Mouse (Mus musculus) forebrain, embryonic 11.5 days (tissue): ENCODE measurements at regions not wholly inside any gene's neighbourhood (a gene's known extent, or its start where the extent isn't known, plus 50 kb on each side); places are given as distances from the start of the nearest gene placed in this dataset.

Experiments
- ATAC-seq: fragments of 200-750 bp; cut with Nextera tagmentation; replicated peaks from 2 replicates; pipeline ENCODE4 v1.8.0; 2017; ENCODE audit warnings: moderate TSS enrichment; ENCODE audit not compliant: low FRiP score
- DNase-seq: peaks from one replicate; pipeline ENCODE4 v3.0.0-alpha.2; 2017; ENCODE audit warnings: low spot score
- H3K27ac ChIP-seq: fragments of 300-500 bp; sonication (generic); 2 replicates; pipeline ENCODE4 v1.5.1; 2014; ENCODE audit warnings: low read depth, low read length
- H3K27me3 ChIP-seq: fragments of 300-500 bp; sonication (generic); 2 replicates; pipeline ENCODE4 v1.6.1; 2014; ENCODE audit warnings: mild to moderate bottlenecking, low read length, mixed read lengths; ENCODE audit not compliant: control insufficient read depth, insufficient read depth
- H3K36me3 ChIP-seq: fragments of 300-500 bp; sonication (generic); 2 replicates; pipeline ENCODE4 v1.6.1; 2014; ENCODE audit warnings: mild to moderate bottlenecking, low read length, moderate library complexity, mixed read lengths; ENCODE audit not compliant: control insufficient read depth, insufficient read depth
- H3K4me1 ChIP-seq: fragments of 300-500 bp; sonication (generic); replicated peaks from 2 replicates; pipeline ENCODE4 v1.6.1; 2014; ENCODE audit warnings: low read length, mixed read lengths; ENCODE audit not compliant: control insufficient read depth, insufficient read depth
- H3K4me2 ChIP-seq: fragments of 300-500 bp; sonication (generic); 2 replicates; pipeline ENCODE4 v1.6.1; 2014; ENCODE audit warnings: low read depth, mild to moderate bottlenecking, low read length, moderate library complexity, mixed read lengths; ENCODE audit not compliant: severe bottlenecking
- H3K4me3 ChIP-seq: fragments of 300-500 bp; sonication (generic); 2 replicates; pipeline ENCODE4 v1.5.1; 2014; ENCODE audit warnings: low read depth, low read length
- H3K9ac ChIP-seq: fragments of 300-500 bp; sonication (generic); 2 replicates; pipeline ENCODE4 v1.6.1; 2014; ENCODE audit warnings: low read length
- H3K9me3 ChIP-seq: fragments of 300-500 bp; sonication (generic); 2 replicates; pipeline ENCODE4 v1.6.1; 2016; ENCODE audit warnings: low read length, mixed read lengths; ENCODE audit not compliant: control insufficient read depth
- WGBS: fragments of 180-500 bp; shearing (Covaris S2); extraction: QIAGEN DNeasy Blood & Tissue Kit; methylation state at CpG from one replicate; pipeline ENCODE4 v1.1.7; 2014; 5-methylcytosine and 5-hydroxymethylcytosine counted together

DNA sequence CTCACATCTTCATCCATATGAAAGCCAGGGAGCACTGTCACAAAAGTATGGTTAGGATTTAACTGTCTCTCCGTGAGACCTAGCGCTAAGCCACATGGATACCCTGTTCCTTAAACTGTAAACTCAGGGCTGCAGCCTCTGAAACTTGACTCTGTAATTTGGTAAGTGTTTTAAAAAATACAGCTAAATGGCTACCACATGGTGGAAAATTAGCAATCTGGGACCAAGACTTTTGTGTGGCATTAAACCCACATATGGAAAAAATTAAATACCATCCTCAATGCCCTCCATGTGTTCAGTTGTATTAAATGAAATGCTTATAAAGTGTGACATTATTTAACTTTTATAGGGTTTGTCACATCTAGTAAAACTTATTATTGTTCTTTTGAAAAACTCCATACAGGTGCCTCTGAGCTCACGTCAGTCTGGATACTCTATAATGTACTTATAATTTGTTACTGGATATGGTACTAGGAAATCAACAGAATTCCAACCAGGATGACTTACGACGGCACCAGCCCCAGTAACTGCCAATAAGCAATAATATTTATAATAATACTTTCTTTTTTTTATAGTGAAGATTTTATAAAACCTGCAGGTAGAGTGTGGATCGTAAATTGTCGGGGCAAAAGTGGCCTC lies 131.0 kb upstream of the Frg1 start:
- Histone ChIP-seq H3K9me3 (no peaks in the 10 kb centered on the region), H3K4me1 (no peaks in the 10 kb centered on the region), H3K36me3 (no peaks in the 10 kb centered on the region), H3K27me3 (no peaks in the 10 kb centered on the region), H3K27ac (no peak overlapping the region), H3K4me3 (no peak overlapping the region), H3K9ac (no peak overlapping the region), H3K4me2 (no peak overlapping the region)
- 78% methylated on average over 7 of the region's 7 CpGs for WGBS
- ATAC-seq (no peak), DNase-seq (no peak)

DNA sequence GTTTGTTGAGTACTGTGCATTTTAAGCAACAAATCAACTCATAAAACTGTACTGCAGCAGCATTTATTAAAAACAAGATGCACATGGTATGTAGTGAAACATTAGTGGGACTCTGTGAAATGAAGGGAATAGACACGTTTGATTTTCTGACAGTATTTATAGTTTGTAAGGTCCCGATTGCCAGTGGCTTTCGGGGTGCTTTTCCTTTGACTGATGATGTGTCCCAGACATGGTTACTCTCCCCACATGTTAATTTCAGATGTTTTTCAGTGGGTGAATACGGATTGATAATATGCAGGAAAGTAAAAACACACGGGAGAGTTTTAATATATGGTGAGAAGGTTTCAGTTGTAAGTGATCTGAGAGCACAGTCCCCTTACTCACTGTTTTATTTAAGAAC lies 115.3 kb upstream of the Frg1 start:
- Histone ChIP-seq H3K27ac (no peak overlapping the region), H3K9ac (no peak overlapping the region), H3K27me3 (no peaks in the 10 kb centered on the region), H3K36me3 (no peaks in the 10 kb centered on the region), H3K9me3 (no peaks in the 10 kb centered on the region), H3K4me3 (no peak overlapping the region), H3K4me1 (no peaks in the 10 kb centered on the region), H3K4me2 (no peak overlapping the region)
- ATAC-seq: no peak
- WGBS: 93% methylated on average over 5 of the region's 5 CpGs
- no peak for DNase-seq

DNA sequence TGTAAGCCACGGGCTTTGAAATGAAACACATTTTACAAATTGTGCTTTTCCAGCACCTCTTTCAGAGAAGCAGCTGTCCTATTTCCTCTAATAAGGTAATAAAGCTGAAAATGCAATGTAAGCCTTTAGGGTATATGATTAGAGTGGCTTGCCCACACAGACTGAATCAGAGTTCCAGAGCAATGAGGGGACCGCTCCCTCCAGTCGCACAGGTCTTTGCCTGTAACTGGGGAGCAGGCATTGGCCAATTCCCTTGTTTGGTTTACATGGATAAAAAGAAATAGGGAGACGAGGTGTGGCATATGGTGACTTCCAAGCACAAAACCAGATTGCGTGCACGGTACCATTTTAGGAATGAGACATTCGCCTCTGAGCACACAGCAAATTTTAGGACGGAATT lies 112.7 kb upstream of the Frg1 start:
- ATAC-seq (no peak), DNase-seq (no peak)
- H3K9ac ChIP-seq: no peak overlapping the region
- no peaks in the 10 kb centered on the region for H3K27me3 ChIP-seq
- no peak overlapping the region for H3K27ac ChIP-seq
- no peak overlapping the region for H3K4me2 ChIP-seq
- 89% methylated on average over 8 of the region's 8 CpGs for WGBS
- no peaks in the 10 kb centered on the region for H3K4me1 ChIP-seq
- H3K4me3 ChIP-seq: no peak overlapping the region
- H3K36me3 ChIP-seq: no peaks in the 10 kb centered on the region
- H3K9me3 ChIP-seq: no peaks in the 10 kb centered on the region

- Histone ChIP-seq H3K36me3 (no peaks in the 10 kb centered on the region), H3K9ac (no peak overlapping the region), H3K27me3 (no peaks in the 10 kb centered on the region), H3K4me2 (no peak overlapping the region), H3K27ac (no peak overlapping the region), H3K4me1 (no peaks in the 10 kb centered on the region), H3K4me3 (no peak overlapping the region), H3K9me3 (no peaks in the 10 kb centered on the region)
- DNase-seq: no peak
- ATAC-seq: no peak
- WGBS: 72% methylated on average over 7 of the region's 7 CpGs
Measured at GRCm38 (mm10) chr8:41526283-41526682, 109.4 kb upstream of the Frg1 start.

DNA sequence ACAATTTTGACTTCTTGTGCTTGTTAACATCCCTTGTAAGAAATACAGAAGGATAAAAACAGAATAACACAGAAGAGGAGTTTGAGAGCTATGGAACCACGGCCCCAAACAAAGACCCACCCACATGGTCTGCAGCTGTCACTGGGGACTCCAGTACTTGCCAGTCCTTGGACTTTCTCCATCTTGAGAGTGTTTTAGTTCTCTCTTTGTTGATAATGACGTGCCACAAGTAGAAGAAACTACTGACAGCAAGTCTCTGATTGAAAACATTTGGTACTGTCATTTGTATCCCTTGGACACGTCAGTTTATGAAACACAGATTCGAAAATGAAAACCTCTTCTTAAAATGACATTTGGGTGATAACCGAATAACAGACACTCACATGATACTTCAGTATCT lies 68.3 kb upstream of the Frg1 start:
- no peaks in the 10 kb centered on the region for H3K27me3 ChIP-seq
- H3K4me2 ChIP-seq: no peak overlapping the region
- H3K4me1 ChIP-seq: no peaks in the 10 kb centered on the region
- no peak overlapping the region for H3K4me3 ChIP-seq
- H3K36me3 ChIP-seq: no peaks in the 10 kb centered on the region
- DNase-seq: no peak
- 85% methylated on average over 5 of the region's 5 CpGs for WGBS
- ATAC-seq: no peak
- H3K9me3 ChIP-seq: no peaks in the 10 kb centered on the region
- H3K27ac ChIP-seq: no peak overlapping the region
- no peak overlapping the region for H3K9ac ChIP-seq

GRCm38 (mm10) chr8:41483297-41483696 lies 66.4 kb upstream of the Frg1 start:
- Histone ChIP-seq H3K27me3 (no peaks in the 10 kb centered on the region), H3K36me3 (no peaks in the 10 kb centered on the region), H3K4me1 (no peaks in the 10 kb centered on the region), H3K9me3 (no peaks in the 10 kb centered on the region), H3K4me3 (no peak overlapping the region), H3K27ac (no peak overlapping the region), H3K9ac (no peak overlapping the region), H3K4me2 (no peak overlapping the region)
- no peak for DNase-seq
- 76% methylated on average over 3 of the region's 3 CpGs for WGBS
- no peak for ATAC-seq

GRCm38 (mm10) chr8:41472992-41473699 lies 56.3 kb upstream of the Frg1 start:
- H3K36me3 ChIP-seq: no peaks in the 10 kb centered on the region
- H3K4me1 ChIP-seq: no peaks in the 10 kb centered on the region
- no peak overlapping the region for H3K4me3 ChIP-seq
- no peaks in the 10 kb centered on the region for H3K27me3 ChIP-seq
- H3K27ac ChIP-seq: no peak overlapping the region
- DNase-seq (no peak), ATAC-seq (no peak)
- H3K9ac ChIP-seq: no peak overlapping the region
- no peaks in the 10 kb centered on the region for H3K9me3 ChIP-seq
- 71% methylated on average over 8 of the region's 8 CpGs for WGBS
- H3K4me2 ChIP-seq: no peak overlapping the region

DNA sequence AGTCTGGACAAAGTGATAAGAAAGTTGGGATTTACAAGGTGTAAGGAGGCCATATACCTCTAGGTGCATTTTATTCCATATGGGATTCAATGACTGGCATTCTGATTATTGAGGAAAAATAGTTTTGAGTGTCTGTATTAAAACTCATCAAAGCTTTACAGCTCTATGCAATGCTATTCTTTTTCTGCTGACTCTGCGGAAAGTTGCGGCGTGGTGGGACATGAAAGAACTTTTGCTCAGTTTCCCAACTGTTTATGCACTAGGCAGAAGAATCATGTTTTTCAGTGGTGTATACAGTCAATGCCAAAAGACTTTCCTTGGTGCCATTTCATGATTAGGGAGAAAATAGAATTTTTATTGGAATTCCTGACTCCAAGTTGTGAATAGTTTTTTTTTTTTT lies 55.4 kb upstream of the Frg1 start:
- no peak overlapping the region for H3K9ac ChIP-seq
- no peak overlapping the region for H3K4me3 ChIP-seq
- ATAC-seq: no peak
- no peak overlapping the region for H3K27ac ChIP-seq
- H3K4me2 ChIP-seq: no peak overlapping the region
- no peaks in the 10 kb centered on the region for H3K36me3 ChIP-seq
- H3K9me3 ChIP-seq: no peaks in the 10 kb centered on the region
- 94% methylated on average over 3 of the region's 3 CpGs for WGBS
- H3K27me3 ChIP-seq: no peaks in the 10 kb centered on the region
- no peak for DNase-seq
- H3K4me1 ChIP-seq: no peaks in the 10 kb centered on the region
